In the genomic region with DNA sequence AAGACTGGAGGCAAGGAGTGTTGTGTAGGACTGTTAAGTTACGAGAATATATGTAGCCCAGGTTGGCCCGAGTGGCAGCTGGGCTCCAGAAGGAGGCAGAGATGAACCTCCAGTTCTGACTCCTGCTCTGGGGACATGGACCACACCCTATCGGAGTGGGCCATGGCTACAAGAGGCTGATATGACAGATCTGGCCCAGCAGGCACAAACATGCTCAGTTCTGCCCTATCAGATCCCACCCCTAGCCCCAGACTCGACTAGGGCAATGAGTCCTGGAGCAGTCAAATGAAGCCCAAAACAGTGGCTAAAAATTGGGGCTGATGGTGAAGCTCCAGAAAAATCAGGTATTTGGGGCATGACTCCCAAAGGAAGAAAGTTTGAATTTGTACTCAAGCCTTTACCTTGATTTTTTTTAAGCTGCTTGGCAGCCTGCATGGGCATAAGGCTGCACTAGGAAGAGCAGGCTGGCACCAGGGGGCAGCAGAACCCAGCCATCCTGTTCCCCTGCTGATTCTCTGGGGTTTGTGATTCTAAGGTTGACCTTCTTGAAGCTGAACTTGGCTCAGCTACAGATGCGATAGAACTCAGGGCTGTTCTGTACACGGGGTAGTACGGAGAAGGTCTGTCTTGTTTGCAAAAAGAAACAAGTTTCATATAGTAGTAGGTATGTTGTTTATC, we compare ENCODE assay signal across 8 mouse cellular contexts. TPM values are rescaled to one million over a fixed set of nuclear protein-coding genes. Genes with fewer than 3 reads are reported as not detected.
DNase-seq lines count a peak whose midpoint lies in the region; ATAC-seq and TF ChIP-seq lines count a peak whose summit lies in the region.

No protein-coding gene starts in this region.

- no peak overlapping the region for H3K4me2 ChIP-seq in heart, postnatal 0 days (ENCODE audit: low read depth, low read length)
- no peak overlapping the region for H3K4me2 ChIP-seq in heart, embryonic 12.5 days

- no peak overlapping the region for H3K4me3 ChIP-seq in heart, postnatal 0 days (ENCODE audit: low read depth, low read length)
- H3K4me3 ChIP-seq in heart, embryonic 12.5 days = no peak overlapping the region

- peaks cover 9% of the 10 kb centered on the region; the same call in 1 of the 2 replicates for H3K4me1 ChIP-seq in heart, postnatal 0 days (ENCODE audit: control insufficient read depth, insufficient read depth)
- H3K4me1 ChIP-seq in heart, embryonic 12.5 days (replicated peaks) = peaks cover 20% of the 10 kb centered on the region

- H3K27ac ChIP-seq in heart, postnatal 0 days (ENCODE audit: low read depth) = no peak overlapping the region
- H3K27ac ChIP-seq in heart, embryonic 12.5 days (ENCODE audit: poor library complexity, severe bottlenecking) = no peak overlapping the region

- H3K9me3 ChIP-seq in heart, postnatal 0 days (replicated peaks; ENCODE audit: control insufficient read depth, low read length) = no peaks in the 10 kb centered on the region
- H3K9me3 ChIP-seq in heart, embryonic 12.5 days (replicated peaks) = no peaks in the 10 kb centered on the region

- intact Hi-C loops in gastrocnemius, postnatal 14 days (cut with DNase I; ENCODE audit: low total_unique reads) = loop anchor here (2.0 to 10.0 kb wide), 2 partner anchors 48 to 118 kb away; no protein-coding TSS in a partner anchor

- ATAC-seq in heart, postnatal 0 days (ENCODE audit: insufficient read depth, low read depth) = peak; percentile 63
- no peak for ATAC-seq in heart, embryonic 12.5 days (ENCODE audit: insufficient number of reproducible peaks, low FRiP score)
- ATAC-seq in monocyte, adult 5-6 weeks (replicated peaks; ENCODE audit: insufficient number of reproducible peaks, low FRiP score, low TSS enrichment, poor library complexity, severe bottlenecking) = no peak

- no peak for TF ChIP-seq EP300 in heart, postnatal 0 days (IDR thresholded peaks at IDR 0.05; ENCODE audit: low read depth)

- H3K27me3 ChIP-seq in heart, postnatal 0 days (ENCODE audit: control insufficient read depth, insufficient read depth, low read length) = peaks cover 24% of the 10 kb centered on the region
- H3K27me3 ChIP-seq in heart, embryonic 12.5 days (replicated peaks) = peaks cover 33% of the 10 kb centered on the region

- DNase-seq in heart, postnatal 0 days (ENCODE audit: low spot score) = peak; percentile 53
- peak; percentile 19 to 49 for DNase-seq in CD8-positive naive resting alpha-beta T cell, adult 2 months (ENCODE audit: low read depth in 2 of 2, low spot score in 2 of 2)
- peak; percentile 88 for DNase-seq in brain, adult 2 months (ENCODE audit: low read depth, low spot score)
- DNase-seq in gastrocnemius, postnatal 14 days = peak; percentile 63
- peak; percentile 50 for DNase-seq in layer of hippocampus, adult 9-11 months
- peak; percentile 43 for DNase-seq in mesoderm, embryonic 11.5 days (ENCODE audit: low read depth, low spot score)

- H3K9ac ChIP-seq in heart, postnatal 0 days (replicated peaks; ENCODE audit: low read depth, low read length) = no peak overlapping the region
- H3K9ac ChIP-seq in heart, embryonic 12.5 days = no peak overlapping the region

- WGBS in heart, postnatal 0 days = 50% methylated on average over 7 of the region's 7 CpGs
- 62% methylated on average over 7 of the region's 7 CpGs for WGBS in heart, embryonic 12.5 days

- peak; percentile 74 for TF ChIP-seq CTCF in heart, postnatal 0 days (IDR thresholded peaks at IDR 0.05; ENCODE audit: low read depth)

- H3K36me3 ChIP-seq in heart, postnatal 0 days (replicated peaks; ENCODE audit: control insufficient read depth, insufficient read depth, low read length) = no peaks in the 10 kb centered on the region
- H3K36me3 ChIP-seq in heart, embryonic 12.5 days = no peaks in the 10 kb centered on the region

RNA-seq across cellular contexts. Expression of gene Acsl6, which starts 3.7 kb away (rescaled TPM):
- total RNA-seq in heart, postnatal 0 days (2014; rRNA removed; ENCODE audit: low replicate concordance) = 0.04 and 0.97 TPM in 2 replicates
- 0.32 and 0.51 TPM in 2 replicates for polyA plus RNA-seq in heart, postnatal 0 days (2015; fragmentation: Nextera tagmentation; extraction: Ambion mirVana)
- polyA plus RNA-seq in heart, embryonic 12.5 days (2016; fragmentation: Nextera tagmentation; extraction: Ambion mirVana) = 0.40 and 0.55 TPM in 2 replicates
- 10 to 100 TPM; 17.5 to 22.5 TPM for total RNA-seq in gastrocnemius, postnatal 14 days (2021)
- 2.0 TPM in 1 of 3 replicates, not detected in the others for total RNA-seq in monocyte, adult 5-6 weeks (2017)

RNA-seq across cellular contexts. Expression of gene Il3, which starts 40.2 kb away (rescaled TPM):
- not detected in 2 replicates for total RNA-seq in heart, postnatal 0 days (2014; rRNA removed; ENCODE audit: low replicate concordance)
- not detected in 2 replicates for polyA plus RNA-seq in heart, postnatal 0 days (2015; fragmentation: Nextera tagmentation; extraction: Ambion mirVana)
- polyA plus RNA-seq in heart, embryonic 12.5 days (2016; fragmentation: Nextera tagmentation; extraction: Ambion mirVana) = not detected in 2 replicates
- total RNA-seq in gastrocnemius, postnatal 14 days (2021) = not detected
- total RNA-seq in monocyte, adult 5-6 weeks (2017) = not detected in 3 replicates

RNA-seq across cellular contexts. Expression of gene Csf2, which starts 57.8 kb away (rescaled TPM):
- total RNA-seq in heart, postnatal 0 days (2014; rRNA removed; ENCODE audit: low replicate concordance) = not detected in 2 replicates
- not detected in 2 replicates for polyA plus RNA-seq in heart, postnatal 0 days (2015; fragmentation: Nextera tagmentation; extraction: Ambion mirVana)
- not detected in 2 replicates for polyA plus RNA-seq in heart, embryonic 12.5 days (2016; fragmentation: Nextera tagmentation; extraction: Ambion mirVana)
- not detected for total RNA-seq in gastrocnemius, postnatal 14 days (2021)
- 1.4 to 2.0 TPM in 2 of 3 replicates, not detected in the other for total RNA-seq in monocyte, adult 5-6 weeks (2017)

Comparison
In these comparisons a context has a peak if more than half of its experiments do, and no peak if none do; other contexts are left out.
1. DNase-seq: peak in every context shown above with its lines; median percentile 88 in brain, adult 2 months; 63 in gastrocnemius, postnatal 14 days; 53 in heart, postnatal 0 days; 50 in layer of hippocampus, adult 9-11 months; 43 in mesoderm, embryonic 11.5 days; 34 in CD8-positive naive resting alpha-beta T cell, adult 2 months.